Mouse (Mus musculus) ES-Bruce4 (cell line): Measurements from ENCODE around the gene Prrg2. TPM values are rescaled to one million over a fixed set of nuclear protein-coding genes. Genes with fewer than 3 reads are reported as not detected.

Experiments
- H3K27ac ChIP-seq: 2 replicates; pipeline ENCODE4 v1.5.1; 2012; ENCODE audit warnings: low read length, inconsistent platforms; ENCODE audit not compliant: insufficient read depth
- H3K27me3 ChIP-seq: 2 replicates; pipeline ENCODE4 v1.6.1; 2012; ENCODE audit warnings: mild to moderate bottlenecking, low read length, inconsistent platforms; ENCODE audit not compliant: control insufficient read depth, poor library complexity, insufficient read depth, severe bottlenecking
- H3K36me3 ChIP-seq: 2 replicates; pipeline ENCODE4 v1.6.1; 2012; ENCODE audit warnings: inconsistent platforms, mild to moderate bottlenecking, low read length, moderate library complexity; ENCODE audit not compliant: control insufficient read depth, poor library complexity, insufficient read depth, severe bottlenecking
- H3K4me1 ChIP-seq: one replicate; pipeline ENCODE4 v1.8.1; 2011; ENCODE audit warnings: low read length; ENCODE audit not compliant: control insufficient read depth, insufficient read depth
- H3K4me3 ChIP-seq: 2 replicates; pipeline ENCODE4 v1.5.1; 2011; ENCODE audit warnings: low read depth, mild to moderate bottlenecking, low read length
- H3K9ac ChIP-seq: 2 replicates; pipeline ENCODE4 v1.6.1; 2012; ENCODE audit warnings: low read depth, mild to moderate bottlenecking, inconsistent platforms; ENCODE audit not compliant: poor library complexity, severe bottlenecking
- H3K9me3 ChIP-seq: replicated peaks from 2 replicates; pipeline ENCODE4 v1.6.1; 2012; ENCODE audit warnings: mild to moderate bottlenecking, low read length, inconsistent platforms; ENCODE audit not compliant: control insufficient read depth, poor library complexity, insufficient read depth, severe bottlenecking
- CTCF ChIP-seq: IDR thresholded peaks from one replicate; pipeline ENCODE4 v1.8.1; 2011; ENCODE audit warnings: low read depth, low read length
- EP300 ChIP-seq: IDR thresholded peaks from 2 replicates; pipeline ENCODE4 v1.6.1; 2011; ENCODE audit warnings: low read depth, low read length; ENCODE audit not compliant: insufficient read depth
- POLR2A ChIP-seq: IDR thresholded peaks from one replicate; pipeline ENCODE4 v1.8.1; 2011; ENCODE audit warnings: low read length; ENCODE audit not compliant: insufficient read depth
- polyA plus RNA-seq: library from polyadenylated mRNA; stranded (reverse); fragments of >200 nt; gene quantifications from 2 replicates; pipeline ENCODE4 v1.2.4, GENCODE M21; 2011; ENCODE audit warnings: low read depth; ENCODE audit not compliant: missing spikeins, insufficient read depth, insufficient read length

The Prrg2 gene
- polyA plus RNA-seq, 1 experiment: 12.0 TPM

- no peaks in the 10 kb centered on the region for H3K36me3 ChIP-seq
- H3K4me1 ChIP-seq: no peaks in the 10 kb centered on the region
- no peak overlapping the region for H3K9ac ChIP-seq
- H3K4me3 ChIP-seq: no peak overlapping the region
- TF ChIP-seq POLR2A (no peak), CTCF (no peak), EP300 (no peak)
- H3K9me3 ChIP-seq: no peaks in the 10 kb centered on the region
- no peak overlapping the region for H3K27ac ChIP-seq
- H3K27me3 ChIP-seq: no peaks in the 10 kb centered on the region
Observed at GRCm38 (mm10) chr7:45058607-45059571, 3.6 kb downstream of the Prrg2 start.

GRCm38 (mm10) chr7:45056972-45057348 is 5.5 kb downstream of the Prrg2 start:
- no peaks in the 10 kb centered on the region for H3K9me3 ChIP-seq
- no peak overlapping the region for H3K9ac ChIP-seq
- no peaks in the 10 kb centered on the region for H3K4me1 ChIP-seq
- no peaks in the 10 kb centered on the region for H3K27me3 ChIP-seq
- no peak for TF ChIP-seq EP300
- TF ChIP-seq POLR2A: no peak
- TF ChIP-seq CTCF: no peak
- H3K36me3 ChIP-seq: no peaks in the 10 kb centered on the region
- no peak overlapping the region for H3K4me3 ChIP-seq
- H3K27ac ChIP-seq: no peak overlapping the region

- H3K4me3 ChIP-seq: no peak overlapping the region
- H3K4me1 ChIP-seq: no peaks in the 10 kb centered on the region
- no peaks in the 10 kb centered on the region for H3K27me3 ChIP-seq
- H3K9me3 ChIP-seq: no peaks in the 10 kb centered on the region
- H3K36me3 ChIP-seq: no peaks in the 10 kb centered on the region
- no peak overlapping the region for H3K27ac ChIP-seq
- H3K9ac ChIP-seq: no peak overlapping the region
- TF ChIP-seq POLR2A (no peak), CTCF (no peak), EP300 (no peak)
Observed at GRCm38 (mm10) chr7:45056329-45056971, 6.0 kb downstream of the Prrg2 start.

- Histone ChIP-seq H3K4me1 (peaks cover 5% of the 10 kb centered on the region), H3K27ac (peak overlapping the region; percentile 38), H3K36me3 (peaks cover 11% of the 10 kb centered on the region; the same call in 1 of the 2 replicates), H3K9ac (peak overlapping the region; percentile 96), H3K4me3 (peak overlapping the region; percentile 70), H3K9me3 (no peaks in the 10 kb centered on the region), H3K27me3 (no peaks in the 10 kb centered on the region)
- peak; percentile 25; the same call in 1 of the 2 replicates for TF ChIP-seq EP300
- TF ChIP-seq POLR2A: peak; percentile 92
- TF ChIP-seq CTCF: no peak
Observed at GRCm38 (mm10) chr7:45053931-45054510, 8.5 kb downstream of the Prrg2 start.

- Histone ChIP-seq H3K36me3 (peaks cover 11% of the 10 kb centered on the region; the same call in 1 of the 2 replicates), H3K27ac (peak overlapping the region; percentile 58), H3K4me1 (peaks cover 5% of the 10 kb centered on the region), H3K9me3 (no peaks in the 10 kb centered on the region), H3K9ac (peak overlapping the region; percentile 96), H3K27me3 (no peaks in the 10 kb centered on the region), H3K4me3 (peak overlapping the region; percentile 74)
- TF ChIP-seq EP300 (no peak), POLR2A (peak; percentile 7)
Observed at GRCm38 (mm10) chr7:45053117-45053930, 9.2 kb downstream of the Prrg2 start.
